Mouse (Mus musculus) kidney, postnatal 0 days (tissue): ENCODE results near the gene Mfsd11. TPM values are rescaled to one million over a fixed set of nuclear protein-coding genes. Genes with fewer than 3 reads are reported as not detected.

ENCODE experiments used
- ATAC-seq: fragments of 200-750 bp; cut with Nextera tagmentation; replicated peaks from 2 replicates; pipeline ENCODE4 v1.8.0; 2017; ENCODE audit warnings: low read depth, moderate number of reproducible peaks, moderate TSS enrichment, moderate library complexity; ENCODE audit not compliant: low FRiP score
- DNase-seq: peaks from one replicate; pipeline ENCODE4 v3.0.0-alpha.2; 2016; ENCODE audit warnings: low spot score
- H3K27ac ChIP-seq: fragments of 300-500 bp; sonication (generic); 2 replicates; pipeline ENCODE4 v1.5.1; 2014; ENCODE audit warnings: mild to moderate bottlenecking
- H3K27me3 ChIP-seq: fragments of 300-500 bp; sonication (generic); 2 replicates; pipeline ENCODE4 v1.6.1; 2014; ENCODE audit warnings: low read length, mixed read lengths; ENCODE audit not compliant: insufficient read depth
- H3K36me3 ChIP-seq: fragments of 300-500 bp; sonication (generic); 2 replicates; pipeline ENCODE4 v1.6.1; 2014; ENCODE audit warnings: low read length, mixed read lengths; ENCODE audit not compliant: insufficient read depth
- H3K4me1 ChIP-seq: fragments of 300-500 bp; sonication (generic); replicated peaks from 2 replicates; pipeline ENCODE4 v1.6.1; 2014; ENCODE audit warnings: antibody characterized with exemption, low read length, mixed read lengths; ENCODE audit not compliant: insufficient read depth
- H3K4me2 ChIP-seq: fragments of 300-500 bp; sonication (generic); 2 replicates; pipeline ENCODE4 v1.6.1; 2014; ENCODE audit warnings: mild to moderate bottlenecking, low read length, moderate library complexity, mixed read lengths
- H3K4me3 ChIP-seq: fragments of 300-500 bp; sonication (generic); replicated peaks from 2 replicates; pipeline ENCODE4 v1.5.1; 2014; ENCODE audit warnings: low read depth, low read length
- H3K9ac ChIP-seq: fragments of 300-500 bp; sonication (generic); 2 replicates; pipeline ENCODE4 v1.6.1; 2014; ENCODE audit warnings: low read depth, low read length
- H3K9me3 ChIP-seq: fragments of 300-500 bp; sonication (generic); replicated peaks from 2 replicates; pipeline ENCODE4 v1.6.1; 2016; ENCODE audit warnings: low read length, inconsistent platforms, mixed read lengths
- CTCF ChIP-seq: IDR thresholded peaks from 2 replicates; pipeline ENCODE4 v1.5.1; 2016; ENCODE audit warnings: antibody characterized with exemption, low read depth, mild to moderate bottlenecking, moderate library complexity
- WGBS: fragments of 180-500 bp; shearing (Covaris S2); extraction: QIAGEN DNeasy Blood & Tissue Kit; methylation state at CpG from one replicate; pipeline ENCODE4 v1.1.7; 2014; 5-methylcytosine and 5-hydroxymethylcytosine counted together
- polyA plus RNA-seq: library from polyadenylated mRNA; unstranded; fragments of >200 nt; fragmentation: Nextera tagmentation; extraction: Ambion mirVana; gene quantifications from 2 replicates; pipeline ENCODE4 v1.2.1, GENCODE M21; 2015

The Mfsd11 gene
- polyA plus RNA-seq, 1 experiment from 2014 or later = 48.4 TPM

- H3K9ac ChIP-seq = peak overlapping the region; percentile 95; the same call in 1 of the 2 replicates
- H3K27me3 ChIP-seq = no peaks in the 10 kb centered on the region
- peak overlapping the region; percentile 93 for H3K4me3 ChIP-seq
- no peak overlapping the region for H3K27ac ChIP-seq
- H3K4me2 ChIP-seq = peak overlapping the region; percentile 60
- WGBS = 16% methylated on average over 6 of the region's 6 CpGs
- H3K4me1 ChIP-seq = 0 out of 2 replicates have a peak, but pooled peaks cover 3% of the 10 kb centered on the region
- DNase-seq (no peak), ATAC-seq (no peak)
- no peaks in the 10 kb centered on the region for H3K9me3 ChIP-seq
- no peak for TF ChIP-seq CTCF
- H3K36me3 ChIP-seq = 0 out of 2 replicates have a peak, but pooled peaks cover 9% of the 10 kb centered on the region
These were observed 1.3 kb upstream of the Mfsd11 start for GRCm38 (mm10) chr11:116850833-116851477.

DNA sequence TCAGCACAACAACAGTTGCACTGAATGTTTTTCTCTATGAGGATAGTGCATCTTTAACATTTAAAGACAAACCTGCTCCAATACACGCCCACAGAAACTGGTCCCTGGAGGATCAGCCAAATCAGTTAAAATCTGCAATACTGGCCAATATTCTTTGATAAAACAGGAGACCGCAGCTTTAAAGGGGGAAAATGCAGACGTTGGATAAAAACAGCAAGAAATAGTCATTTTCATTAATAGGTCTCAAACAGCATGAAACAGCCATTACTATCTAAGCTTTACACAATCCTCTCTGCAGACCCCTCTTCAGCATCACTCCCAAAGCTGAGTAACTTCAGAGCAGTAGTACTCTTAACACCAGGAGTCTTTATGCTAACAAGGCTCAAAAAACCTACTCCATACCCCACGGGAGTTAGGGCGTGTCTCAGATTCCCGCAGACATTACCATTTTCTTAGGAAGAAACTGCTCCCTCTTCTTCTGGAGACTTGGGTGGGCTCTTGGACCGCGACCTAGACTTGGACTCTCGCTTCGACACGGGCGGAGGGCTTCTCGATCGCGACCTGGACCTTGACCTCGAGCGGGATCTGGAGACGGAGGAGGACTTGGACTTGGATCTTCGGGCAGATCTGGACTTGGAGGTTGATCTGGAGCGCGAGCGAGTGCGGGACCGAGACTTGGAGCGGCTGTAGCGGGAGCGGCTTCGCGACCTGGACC lies 507 bp upstream of the Mfsd11 start:
- ATAC-seq (0 out of 2 replicates have a peak, but pooled peaks have one; percentile 0), DNase-seq (peak; percentile 37)
- peak overlapping the region; percentile 95 for H3K9ac ChIP-seq
- H3K4me2 ChIP-seq = peak overlapping the region; percentile 60
- no peaks in the 10 kb centered on the region for H3K27me3 ChIP-seq
- peak overlapping the region; percentile 93 for H3K4me3 ChIP-seq
- under 1% methylated on average over 29 of the region's 29 CpGs for WGBS
- no peaks in the 10 kb centered on the region for H3K9me3 ChIP-seq
- H3K27ac ChIP-seq = peak overlapping the region; percentile 97
- H3K4me1 ChIP-seq = 0 out of 2 replicates have a peak, but pooled peaks cover 3% of the 10 kb centered on the region
- H3K36me3 ChIP-seq = 0 out of 2 replicates have a peak, but pooled peaks cover 9% of the 10 kb centered on the region
- no peak for TF ChIP-seq CTCF

- WGBS = under 1% methylated on average over 65 of the region's 74 CpGs
- H3K27me3 ChIP-seq = no peaks in the 10 kb centered on the region
- TF ChIP-seq CTCF = no peak
These were observed 761 bp downstream of the Mfsd11 start, which contains the start of gene Srsf2 for GRCm38 (mm10) chr11:116852891-116853511. Srsf2 (minus strand) TSS chr11:116853094.

GRCm38 (mm10) chr11:116853512-116853928 lies 1.3 kb downstream of the Mfsd11 start:
- TF ChIP-seq CTCF = no peak
- Histone ChIP-seq H3K4me2 (peak overlapping the region; percentile 60), H3K27me3 (no peaks in the 10 kb centered on the region), H3K4me3 (peak overlapping the region; percentile 93), H3K27ac (peak overlapping the region; percentile 97), H3K36me3 (0 out of 2 replicates have a peak, but pooled peaks cover 6% of the 10 kb centered on the region), H3K9ac (peak overlapping the region; percentile 95), H3K9me3 (no peaks in the 10 kb centered on the region), H3K4me1 (0 out of 2 replicates have a peak, but pooled peaks cover 3% of the 10 kb centered on the region)
- ATAC-seq (peak; percentile 89), DNase-seq (peak; percentile 98)
- WGBS = under 1% methylated on average over 36 of the region's 36 CpGs

More at GRCm38 (mm10) chr11:116852891-116853511, 761 bp downstream of the Mfsd11 start, which contains the start of gene Srsf2:
- Histone ChIP-seq H3K4me3 (peak within 1 kb of the TSS; percentile 93), H3K36me3 (0 out of 2 replicates have a peak, but pooled peaks cover 6% of the 10 kb centered on the region), H3K4me2 (peak within 1 kb of the TSS; percentile 60), H3K9me3 (no peaks in the 10 kb centered on the region), H3K9ac (peak within 1 kb of the TSS; percentile 95), H3K27ac (peak within 1 kb of the TSS; percentile 97), H3K4me1 (0 out of 2 replicates have a peak, but pooled peaks cover 3% of the 10 kb centered on the region)
- ATAC-seq (peak; percentile 83), DNase-seq (peak; percentile 97)

DNA sequence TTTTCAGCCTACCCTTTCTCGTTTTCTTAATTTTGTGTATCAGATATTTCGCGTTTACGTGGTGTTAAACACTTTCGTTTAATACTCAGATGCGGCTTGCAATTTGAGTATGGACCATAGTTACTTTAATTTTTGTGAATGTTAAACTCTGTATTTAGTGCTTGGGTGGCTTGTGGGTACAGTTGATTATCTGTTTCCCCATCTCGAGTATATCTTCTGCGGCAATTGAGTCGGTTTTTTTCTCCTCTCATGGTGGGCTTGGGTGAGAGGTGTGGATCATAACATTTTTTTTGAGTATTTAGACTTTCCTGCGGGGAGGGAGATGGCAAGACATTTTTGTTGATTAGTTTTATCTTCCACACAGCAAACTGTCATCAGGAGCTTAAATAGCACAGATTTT lies 2.0 kb downstream of the Mfsd11 start:
- Histone ChIP-seq H3K9ac (peak overlapping the region; percentile 95), H3K36me3 (peaks cover 5% of the 10 kb centered on the region; the same call in 1 of the 2 replicates), H3K4me3 (peak overlapping the region; percentile 93), H3K9me3 (no peaks in the 10 kb centered on the region), H3K27ac (peak overlapping the region; percentile 97; the same call in 1 of the 2 replicates), H3K4me1 (0 out of 2 replicates have a peak, but pooled peaks cover 3% of the 10 kb centered on the region), H3K27me3 (no peaks in the 10 kb centered on the region), H3K4me2 (peak overlapping the region; percentile 60)
- ATAC-seq (no peak), DNase-seq (no peak)
- 25% methylated on average over 10 of the region's 10 CpGs for WGBS
- no peak for TF ChIP-seq CTCF
